Mouse (Mus musculus): ENCODE measurements at regions not wholly inside any gene's neighbourhood (a gene's known extent, or its start where the extent isn't known, plus 50 kb on each side); places are given as distances from the start of the nearest gene placed in this dataset.

DNA sequence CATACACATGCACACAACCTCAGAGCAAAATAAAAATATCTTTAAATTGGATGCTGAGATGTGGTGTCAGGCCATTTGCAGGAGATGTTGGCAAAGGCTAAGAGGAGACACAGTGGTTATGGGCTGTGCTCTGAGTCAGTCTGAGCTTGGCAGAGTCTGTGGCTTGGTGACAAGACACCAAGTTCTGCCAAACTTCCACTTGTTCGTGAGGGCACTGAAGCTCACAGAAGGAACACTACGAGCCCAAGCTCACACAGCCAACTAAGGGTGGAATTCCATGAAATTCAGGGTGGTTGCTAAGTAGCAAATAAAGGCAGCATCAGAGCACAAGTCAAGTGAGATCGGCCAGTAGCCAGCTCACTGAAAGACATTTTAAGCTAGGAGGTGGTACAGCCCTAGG is 396.8 kb downstream of the Insc start:
- TF ChIP-seq POLR2A (IDR thresholded peaks at IDR 0.05; ENCODE audit: borderline replicate concordance, insufficient read depth, low read length) (no peak), CTCF (IDR thresholded peaks at IDR 0.05; ENCODE audit: borderline replicate concordance, insufficient read depth, low read depth, low read length) (no peak)

All from cerebellum, adult 2 months (tissue).